Mouse (Mus musculus): Measurements from ENCODE around the gene Pphln1. TPM values are rescaled to one million over a fixed set of nuclear protein-coding genes. Genes with fewer than 3 reads are reported as not detected.

Gene Pphln1
- polyA plus RNA-seq, 1 experiment from 2014 or later = 32.1 TPM

GRCm38 (mm10) chr15:93499866-93500265, 101.7 kb downstream of the Pphln1 start:
- H3K27me3 ChIP-seq (ENCODE audit: control insufficient read depth, insufficient read depth, low read length) = no peaks in the 10 kb centered on the region
- peak; percentile 60; the same call in 1 of the 2 replicates for ATAC-seq (ENCODE audit: low read depth)
- H3K4me1 ChIP-seq (ENCODE audit: control insufficient read depth, insufficient read depth, low read length) = no peaks in the 10 kb centered on the region
- WGBS = 72% methylated on average over 9 of the region's 9 CpGs
- no peak overlapping the region for H3K4me2 ChIP-seq (ENCODE audit: low read depth, low read length)
- no peak overlapping the region for H3K4me3 ChIP-seq (ENCODE audit: low read depth, low read length)
- H3K27ac ChIP-seq (ENCODE audit: low read depth, low read length) = no peak overlapping the region
- peaks cover 20% of the 10 kb centered on the region; the same call in 1 of the 2 replicates for H3K36me3 ChIP-seq (ENCODE audit: control insufficient read depth, insufficient read depth, low read length)
- H3K9me3 ChIP-seq (ENCODE audit: control insufficient read depth, low read length) = no peaks in the 10 kb centered on the region
- no peak overlapping the region for H3K9ac ChIP-seq (replicated peaks; ENCODE audit: low read depth, low read length)

GRCm38 (mm10) chr15:93502703-93503102, 104.6 kb downstream of the Pphln1 start:
- Histone ChIP-seq H3K4me3 (ENCODE audit: low read depth, low read length) (no peak overlapping the region), H3K9me3 (ENCODE audit: control insufficient read depth, low read length) (no peaks in the 10 kb centered on the region), H3K36me3 (ENCODE audit: control insufficient read depth, insufficient read depth, low read length) (peaks cover 23% of the 10 kb centered on the region; the same call in 1 of the 2 replicates), H3K9ac (replicated peaks; ENCODE audit: low read depth, low read length) (no peak overlapping the region), H3K27me3 (ENCODE audit: control insufficient read depth, insufficient read depth, low read length) (no peaks in the 10 kb centered on the region), H3K4me1 (ENCODE audit: control insufficient read depth, insufficient read depth, low read length) (no peaks in the 10 kb centered on the region), H3K4me2 (ENCODE audit: low read depth, low read length) (no peak overlapping the region), H3K27ac (ENCODE audit: low read depth, low read length) (no peak overlapping the region)
- no peak for ATAC-seq (ENCODE audit: low read depth)
- WGBS = 93% methylated on average over 9 of the region's 9 CpGs

- Histone ChIP-seq H3K4me2 (ENCODE audit: low read depth, low read length) (no peak overlapping the region), H3K36me3 (ENCODE audit: control insufficient read depth, insufficient read depth, low read length) (peaks cover 23% of the 10 kb centered on the region; the same call in 1 of the 2 replicates), H3K4me3 (ENCODE audit: low read depth, low read length) (no peak overlapping the region), H3K9me3 (ENCODE audit: control insufficient read depth, low read length) (no peaks in the 10 kb centered on the region), H3K27me3 (ENCODE audit: control insufficient read depth, insufficient read depth, low read length) (no peaks in the 10 kb centered on the region), H3K4me1 (ENCODE audit: control insufficient read depth, insufficient read depth, low read length) (no peaks in the 10 kb centered on the region), H3K9ac (replicated peaks; ENCODE audit: low read depth, low read length) (no peak overlapping the region), H3K27ac (ENCODE audit: low read depth, low read length) (no peak overlapping the region)
- 94% methylated on average over 35 of the region's 35 CpGs for WGBS
- ATAC-seq (ENCODE audit: low read depth) = no peak
These were observed 105.1 kb downstream of the Pphln1 start for GRCm38 (mm10) chr15:93503201-93503745.

GRCm38 (mm10) chr15:93504808-93505207, 106.7 kb downstream of the Pphln1 start:
- Histone ChIP-seq H3K4me1 (ENCODE audit: control insufficient read depth, insufficient read depth, low read length) (no peaks in the 10 kb centered on the region), H3K9ac (replicated peaks; ENCODE audit: low read depth, low read length) (no peak overlapping the region), H3K9me3 (ENCODE audit: control insufficient read depth, low read length) (no peaks in the 10 kb centered on the region), H3K27ac (ENCODE audit: low read depth, low read length) (no peak overlapping the region), H3K27me3 (ENCODE audit: control insufficient read depth, insufficient read depth, low read length) (no peaks in the 10 kb centered on the region), H3K4me3 (ENCODE audit: low read depth, low read length) (no peak overlapping the region), H3K4me2 (ENCODE audit: low read depth, low read length) (no peak overlapping the region), H3K36me3 (ENCODE audit: control insufficient read depth, insufficient read depth, low read length) (peaks cover 16% of the 10 kb centered on the region; the same call in 1 of the 2 replicates)
- 72% methylated on average over 17 of the region's 17 CpGs for WGBS
- ATAC-seq (ENCODE audit: low read depth) = peak; percentile 54; the same call in 1 of the 2 replicates

GRCm38 (mm10) chr15:93510690-93511336, 112.7 kb downstream of the Pphln1 start:
- peaks cover 19% of the 10 kb centered on the region; the same call in 1 of the 2 replicates for H3K4me1 ChIP-seq (ENCODE audit: control insufficient read depth, insufficient read depth, low read length)
- no peak overlapping the region for H3K4me3 ChIP-seq (ENCODE audit: low read depth, low read length)
- no peaks in the 10 kb centered on the region for H3K27me3 ChIP-seq (ENCODE audit: control insufficient read depth, insufficient read depth, low read length)
- H3K36me3 ChIP-seq (ENCODE audit: control insufficient read depth, insufficient read depth, low read length) = 0 out of 2 replicates have a peak, but pooled peaks cover 3% of the 10 kb centered on the region
- peak overlapping the region; percentile 52 for H3K27ac ChIP-seq (ENCODE audit: low read depth, low read length)
- ATAC-seq (ENCODE audit: low read depth) = peak; percentile 88
- H3K4me2 ChIP-seq (ENCODE audit: low read depth, low read length) = 0 out of 2 replicates have a peak overlapping the region, but pooled peaks have one; percentile 7
- H3K9ac ChIP-seq (replicated peaks; ENCODE audit: low read depth, low read length) = 0 out of 2 replicates have a peak overlapping the region, but pooled peaks have one; percentile 5
- 8% methylated on average over 12 of the region's 12 CpGs for WGBS
- H3K9me3 ChIP-seq (ENCODE audit: control insufficient read depth, low read length) = no peaks in the 10 kb centered on the region

- Histone ChIP-seq H3K27me3 (ENCODE audit: control insufficient read depth, insufficient read depth, low read length) (no peaks in the 10 kb centered on the region), H3K36me3 (ENCODE audit: control insufficient read depth, insufficient read depth, low read length) (no peaks in the 10 kb centered on the region)
- 23% methylated on average over 9 of the region's 9 CpGs for WGBS
These were observed 114.3 kb downstream of the Pphln1 start for GRCm38 (mm10) chr15:93512437-93512836.

GRCm38 (mm10) chr15:93513939-93514341, 115.8 kb downstream of the Pphln1 start:
- no peak for ATAC-seq (ENCODE audit: low read depth)
- peaks cover 26% of the 10 kb centered on the region for H3K4me1 ChIP-seq (ENCODE audit: control insufficient read depth, insufficient read depth, low read length)
- H3K36me3 ChIP-seq (ENCODE audit: control insufficient read depth, insufficient read depth, low read length) = no peaks in the 10 kb centered on the region
- no peak overlapping the region for H3K9ac ChIP-seq (replicated peaks; ENCODE audit: low read depth, low read length)
- H3K27ac ChIP-seq (ENCODE audit: low read depth, low read length) = no peak overlapping the region
- 4% methylated on average over 10 of the region's 10 CpGs for WGBS
- no peak overlapping the region for H3K4me3 ChIP-seq (ENCODE audit: low read depth, low read length)
- H3K4me2 ChIP-seq (ENCODE audit: low read depth, low read length) = no peak overlapping the region
- no peaks in the 10 kb centered on the region for H3K27me3 ChIP-seq (ENCODE audit: control insufficient read depth, insufficient read depth, low read length)
- H3K9me3 ChIP-seq (ENCODE audit: control insufficient read depth, low read length) = no peaks in the 10 kb centered on the region

More at GRCm38 (mm10) chr15:93512437-93512836, 114.3 kb downstream of the Pphln1 start:
- no peak for ATAC-seq (ENCODE audit: low read depth)
- Histone ChIP-seq H3K27ac (ENCODE audit: low read depth, low read length) (no peak overlapping the region), H3K9me3 (ENCODE audit: control insufficient read depth, low read length) (no peaks in the 10 kb centered on the region), H3K9ac (replicated peaks; ENCODE audit: low read depth, low read length) (no peak overlapping the region), H3K4me1 (ENCODE audit: control insufficient read depth, insufficient read depth, low read length) (peaks cover 19% of the 10 kb centered on the region; the same call in 1 of the 2 replicates), H3K4me3 (ENCODE audit: low read depth, low read length) (no peak overlapping the region), H3K4me2 (ENCODE audit: low read depth, low read length) (no peak overlapping the region)

- no peaks in the 10 kb centered on the region for H3K9me3 ChIP-seq (ENCODE audit: control insufficient read depth, low read length)
- no peaks in the 10 kb centered on the region for H3K36me3 ChIP-seq (ENCODE audit: control insufficient read depth, insufficient read depth, low read length)
- peaks cover 32% of the 10 kb centered on the region for H3K4me1 ChIP-seq (ENCODE audit: control insufficient read depth, insufficient read depth, low read length)
- H3K4me2 ChIP-seq (ENCODE audit: low read depth, low read length) = no peak overlapping the region
- H3K4me3 ChIP-seq (ENCODE audit: low read depth, low read length) = no peak overlapping the region
- H3K9ac ChIP-seq (replicated peaks; ENCODE audit: low read depth, low read length) = no peak overlapping the region
- WGBS = 46% methylated on average over 9 of the region's 9 CpGs
- ATAC-seq (ENCODE audit: low read depth) = no peak
- H3K27ac ChIP-seq (ENCODE audit: low read depth, low read length) = no peak overlapping the region
- peaks cover 3% of the 10 kb centered on the region; the same call in 1 of the 2 replicates for H3K27me3 ChIP-seq (ENCODE audit: control insufficient read depth, insufficient read depth, low read length)
These were observed 117.2 kb downstream of the Pphln1 start for GRCm38 (mm10) chr15:93515316-93515715.

- H3K4me3 ChIP-seq (ENCODE audit: low read depth, low read length) = no peak overlapping the region
- H3K27me3 ChIP-seq (ENCODE audit: control insufficient read depth, insufficient read depth, low read length) = peaks cover 3% of the 10 kb centered on the region; the same call in 1 of the 2 replicates
- no peak for ATAC-seq (ENCODE audit: low read depth)
- no peak overlapping the region for H3K27ac ChIP-seq (ENCODE audit: low read depth, low read length)
- no peaks in the 10 kb centered on the region for H3K36me3 ChIP-seq (ENCODE audit: control insufficient read depth, insufficient read depth, low read length)
- no peak overlapping the region for H3K4me2 ChIP-seq (ENCODE audit: low read depth, low read length)
- H3K9ac ChIP-seq (replicated peaks; ENCODE audit: low read depth, low read length) = no peak overlapping the region
- H3K9me3 ChIP-seq (ENCODE audit: control insufficient read depth, low read length) = no peaks in the 10 kb centered on the region
- peaks cover 24% of the 10 kb centered on the region for H3K4me1 ChIP-seq (ENCODE audit: control insufficient read depth, insufficient read depth, low read length)
- 64% methylated on average over 11 of the region's 11 CpGs for WGBS
These were observed 118.9 kb downstream of the Pphln1 start for GRCm38 (mm10) chr15:93517022-93517565.
